Mouse (Mus musculus): ENCODE measurements around the gene Tmem256. TPM values are rescaled to one million over a fixed set of nuclear protein-coding genes. Genes with fewer than 3 reads are reported as not detected.

Gene Tmem256
- total and polyA plus RNA-seq, 3 experiments, result 185 to 327 (median 206) TPM

- Histone ChIP-seq H3K9ac (ENCODE audit: insufficient read depth, low read depth) (no peak within 1 kb of the TSS), H3K4me1 (ENCODE audit: control insufficient read depth in 1 of 2, insufficient read depth in 2 of 2) (peaks cover 5 to 29% of the 10 kb centered on the region in 2 experiments; a peak in 3 of 4 replicates), H3K36me3 (replicated peaks in 1 of 2; ENCODE audit: control insufficient read depth in 1 of 2, insufficient read depth in 1 of 2, low read length in 1 of 2) (no peaks in the 10 kb centered on the region), H3K79me2 (replicated peaks; ENCODE audit: control insufficient read depth, extremely low read depth, insufficient read depth, poor library complexity, severe bottlenecking) (no peaks in the 10 kb centered on the region), H3K4me3 (replicated peaks in 1 of 3; ENCODE audit: low read depth in 2 of 3, low read length in 2 of 3, poor library complexity in 1 of 3) (no peak within 1 kb of the TSS), H3K9me3 (replicated peaks; ENCODE audit: low read length) (peaks cover 22% of the 10 kb centered on the region), H3K27ac (ENCODE audit: insufficient read depth, low read depth) (no peak within 1 kb of the TSS), H3K27me3 (replicated peaks) (peaks cover 59% of the 10 kb centered on the region), H3K4me2 (ENCODE audit: insufficient read depth, low read depth, poor library complexity, severe bottlenecking) (no peak within 1 kb of the TSS)
- no peak for DNase-seq (ENCODE audit: extremely low read depth)
- TF ChIP-seq POLR2A (IDR thresholded peaks at IDR 0.05; ENCODE audit: low read depth, low read length) (no peak), CTCF (conservative IDR thresholded peaks at IDR 0.05 in 1 of 2, IDR thresholded peaks at IDR 0.05 in 1 of 2; ENCODE audit: low read depth in 2 of 2, low read length in 2 of 2) (0 out of 4 replicates have a peak, but pooled peaks of 1 of the 2 experiments have one; percentile 4)
- dilution Hi-C loops (cut with MboI; ENCODE audit: extremely low pct_ligation_motif_present, extremely low pct_unique_long_range_greater_than_20kb, low sequenced_read_pairs), result no loop called here
- in situ Hi-C loops (cut with MboI; ENCODE audit: low pct_ligation_motif_present, low pct_unique_long_range_greater_than_20kb, low sequenced_read_pairs), result loop anchor here (5.0 kb wide), 1 partner anchor 72 kb away; the partner anchor contains the start of gene Tmem95
These were observed 33.1 kb upstream of the Tmem256 start, which contains the start of gene Tmem102 for GRCm38 (mm10) chr11:69804972-69805909. Gene Tmem102 (minus strand): TSS chr11:69805624.

- TF ChIP-seq ETS1 (conservative IDR thresholded peaks at IDR 0.05; ENCODE audit: low read depth, low read length) (no peak), CHD2 (IDR thresholded peaks at IDR 0.05; ENCODE audit: low read length) (no peak), POLR2A (IDR thresholded peaks at IDR 0.05; ENCODE audit: low read depth, low read length) (no peak), ZKSCAN1 (IDR thresholded peaks at IDR 0.05; ENCODE audit: borderline replicate concordance, low read depth, low read length) (no peak), GABPA (IDR thresholded peaks at IDR 0.05; ENCODE audit: insufficient replicate concordance, low read depth, low read length) (no peak), ZMIZ1 (IDR thresholded peaks at IDR 0.05; ENCODE audit: low read depth, low read length) (no peak), NRF1 (IDR thresholded peaks at IDR 0.05; ENCODE audit: low read depth, low read length) (no peak), RAD21 (IDR thresholded peaks at IDR 0.05; ENCODE audit: low read depth, low read length) (peak; percentile 41), ZNF384 (IDR thresholded peaks at IDR 0.05; ENCODE audit: low read depth, low read length) (peak; percentile 44; the same call in 1 of the 2 replicates), JUN (IDR thresholded peaks at IDR 0.05; ENCODE audit: insufficient read depth, low read depth, low read length) (no peak), CHD1 (IDR thresholded peaks at IDR 0.05; ENCODE audit: low read depth, low read length) (no peak), MAX (IDR thresholded peaks at IDR 0.05; ENCODE audit: low read length) (no peak), TBP (conservative IDR thresholded peaks at IDR 0.05; ENCODE audit: low read depth, low read length) (no peak), SMC3 (IDR thresholded peaks at IDR 0.05; ENCODE audit: low read depth, low read length) (peak; percentile 33), MYC (IDR thresholded peaks at IDR 0.05; ENCODE audit: low read depth, low read length) (no peak), NELFE (IDR thresholded peaks at IDR 0.05; ENCODE audit: low read depth, low read length) (no peak), MXI1 (IDR thresholded peaks at IDR 0.05; ENCODE audit: low read depth, low read length) (no peak), CTCF (conservative IDR thresholded peaks at IDR 0.05 in 1 of 2, IDR thresholded peaks at IDR 0.05 in 1 of 2; ENCODE audit: low read depth in 2 of 2, low read length in 2 of 2) (peak in 1 of 2 experiments; percentile 51; a peak in 2 of 4 replicates), RCOR1 (conservative IDR thresholded peaks at IDR 0.05; ENCODE audit: low read depth, low read length) (no peak), MAZ (IDR thresholded peaks at IDR 0.05; ENCODE audit: low read depth, low read length) (no peak), IRF4 (IDR thresholded peaks at IDR 0.05; ENCODE audit: low read depth, low read length) (no peak), USF2 (conservative IDR thresholded peaks at IDR 0.05; ENCODE audit: low read depth, low read length) (no peak)
- Histone ChIP-seq H3K9ac (ENCODE audit: insufficient read depth, low read depth) (no peak overlapping the region), H3K27ac (ENCODE audit: insufficient read depth, low read depth) (no peak overlapping the region), H3K27me3 (replicated peaks) (peaks cover 65% of the 10 kb centered on the region), H3K9me3 (replicated peaks; ENCODE audit: low read length) (peaks cover 19% of the 10 kb centered on the region), H3K4me2 (ENCODE audit: insufficient read depth, low read depth, poor library complexity, severe bottlenecking) (no peak overlapping the region), H3K79me2 (replicated peaks; ENCODE audit: control insufficient read depth, extremely low read depth, insufficient read depth, poor library complexity, severe bottlenecking) (no peaks in the 10 kb centered on the region), H3K36me3 (replicated peaks in 1 of 2; ENCODE audit: control insufficient read depth in 1 of 2, insufficient read depth in 1 of 2, low read length in 1 of 2) (no peaks in the 10 kb centered on the region), H3K4me1 (ENCODE audit: control insufficient read depth in 1 of 2, insufficient read depth in 2 of 2) (peaks cover 3 to 24% of the 10 kb centered on the region in 2 experiments; a peak in 2 of 4 replicates), H3K4me3 (replicated peaks in 1 of 3; ENCODE audit: low read depth in 2 of 3, low read length in 2 of 3, poor library complexity in 1 of 3) (no peak overlapping the region)
- dilution Hi-C loops (cut with MboI; ENCODE audit: extremely low pct_ligation_motif_present, extremely low pct_unique_long_range_greater_than_20kb, low sequenced_read_pairs) (no loop called here), in situ Hi-C loops (cut with MboI; ENCODE audit: low pct_ligation_motif_present, low pct_unique_long_range_greater_than_20kb, low sequenced_read_pairs) (no loop called here)
- DNase-seq (ENCODE audit: extremely low read depth), result no peak
These were observed 31.9 kb upstream of the Tmem256 start for GRCm38 (mm10) chr11:69806378-69806777.

Measured in CH12.LX (cell line).